Mouse (Mus musculus) 3T3-L1 (cell line): Measurements from ENCODE around the gene Uck1.

Experiments used
- DNase-seq: peaks from one replicate; pipeline ENCODE4 v3.0.0-alpha.2; 2015; ENCODE audit warnings: low read depth, low spot score

Gene Uck1

DNA sequence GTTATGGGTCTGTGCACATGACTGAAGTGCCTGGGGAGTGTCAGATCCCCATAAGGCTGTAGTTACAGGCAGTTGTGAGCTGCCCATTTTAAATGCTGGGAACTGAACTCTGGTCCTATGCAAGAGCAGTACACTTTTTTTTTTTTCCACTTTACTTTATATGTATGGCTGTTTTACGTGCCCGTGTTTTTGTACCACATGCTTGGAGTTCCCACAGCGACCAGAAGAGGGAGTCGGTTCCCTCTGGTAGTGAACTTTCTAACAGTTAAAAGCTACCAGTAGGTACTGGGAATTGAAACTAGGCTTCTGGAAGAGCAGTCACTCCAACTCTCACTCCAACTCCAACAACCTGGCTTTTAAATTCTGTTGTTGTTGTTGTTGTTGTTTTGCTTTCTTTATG is 676 bp upstream of the Uck1 start:
- peak; percentile 72 for DNase-seq

DNA sequence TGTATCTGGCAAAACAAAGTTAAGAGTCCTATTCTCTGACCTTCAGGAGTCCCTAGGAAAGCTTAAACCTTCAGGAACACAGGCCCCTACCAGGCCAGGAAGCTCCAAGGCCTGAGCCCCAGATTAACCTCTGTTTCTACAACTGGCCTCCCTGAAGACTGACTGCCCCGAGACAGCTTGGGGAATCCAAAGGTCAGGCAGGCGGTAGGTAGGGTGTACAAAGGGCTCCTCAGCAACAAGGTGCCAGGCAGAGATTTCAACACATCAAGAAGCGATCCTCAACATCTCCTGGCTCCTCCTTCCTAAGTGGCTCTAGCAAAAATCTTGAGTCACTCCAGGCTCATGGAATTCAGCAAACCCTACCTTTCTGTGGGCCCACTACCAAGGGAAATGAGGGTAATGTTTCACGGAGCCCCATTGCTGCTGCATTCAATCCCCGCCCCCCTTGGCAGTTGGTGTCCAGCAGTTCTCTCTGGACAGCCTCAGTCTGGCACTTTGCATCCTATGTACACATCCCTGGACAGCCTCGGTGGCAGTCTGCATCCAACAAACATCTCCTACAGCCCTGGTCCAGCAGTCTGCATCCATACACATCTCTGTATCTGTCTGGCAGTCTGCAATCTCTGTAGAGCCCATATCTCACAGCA is 949 bp downstream of the Uck1 start:
- peak; percentile 39 for DNase-seq

DNA sequence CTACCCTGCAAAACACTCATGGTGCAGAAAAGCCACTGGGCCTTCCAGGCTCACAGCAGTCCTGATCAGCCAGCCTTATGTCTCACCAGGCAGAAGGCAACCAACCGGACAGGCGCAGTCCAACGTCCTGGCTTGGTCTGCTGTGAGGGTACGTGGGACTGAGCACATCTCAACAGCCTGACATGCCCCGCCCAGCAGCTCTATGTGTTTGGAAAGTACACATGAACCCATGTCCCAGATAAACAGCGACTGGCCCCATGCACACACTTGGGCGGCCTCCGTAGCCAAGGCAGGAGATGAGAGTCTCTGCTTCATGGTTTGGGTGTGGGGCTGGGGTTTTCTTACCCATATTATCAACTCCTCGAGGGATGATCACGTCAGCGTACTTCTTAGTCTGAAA is 3.7 kb downstream of the Uck1 start:
- no peak for DNase-seq

DNA sequence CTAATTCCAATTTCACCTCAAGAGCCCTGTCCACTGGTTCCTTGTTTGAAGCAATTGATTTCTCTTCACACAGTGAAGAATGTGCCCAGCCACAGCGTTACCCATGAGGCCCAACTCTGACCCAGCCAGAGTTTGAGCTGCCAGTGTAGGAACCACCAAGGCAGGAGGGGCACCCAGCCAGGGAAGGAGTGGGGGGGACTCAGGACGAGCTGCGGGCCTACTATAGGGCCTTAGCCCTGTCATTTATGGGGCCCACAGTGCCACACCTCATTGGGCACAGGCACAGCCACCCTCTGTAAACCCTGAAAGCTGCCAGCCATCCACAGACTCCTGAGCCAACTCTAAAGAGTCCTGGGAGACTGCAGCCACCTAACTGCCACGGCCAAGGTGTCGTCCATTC is 5.4 kb downstream of the Uck1 start:
- no peak for DNase-seq

DNA sequence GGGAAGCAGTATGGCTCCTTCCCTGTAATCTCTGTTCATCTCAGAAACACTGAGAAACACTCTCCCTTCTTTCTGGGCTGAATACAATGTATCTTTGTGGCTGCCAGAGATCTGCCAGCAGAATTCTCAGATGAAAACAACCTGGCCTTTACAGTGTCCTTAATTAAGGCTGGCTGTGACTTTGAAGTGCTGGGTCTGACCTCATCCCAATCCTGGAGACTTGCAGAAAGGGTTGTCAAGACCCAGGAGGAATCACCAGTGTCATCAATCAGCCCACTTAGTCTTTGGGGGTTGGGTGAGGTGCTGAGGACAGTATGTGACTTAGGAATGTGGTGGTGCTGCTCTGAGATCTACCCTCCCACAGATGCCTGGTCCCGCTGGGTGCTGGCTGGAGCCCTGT is 6.6 kb downstream of the Uck1 start:
- no peak for DNase-seq

DNA sequence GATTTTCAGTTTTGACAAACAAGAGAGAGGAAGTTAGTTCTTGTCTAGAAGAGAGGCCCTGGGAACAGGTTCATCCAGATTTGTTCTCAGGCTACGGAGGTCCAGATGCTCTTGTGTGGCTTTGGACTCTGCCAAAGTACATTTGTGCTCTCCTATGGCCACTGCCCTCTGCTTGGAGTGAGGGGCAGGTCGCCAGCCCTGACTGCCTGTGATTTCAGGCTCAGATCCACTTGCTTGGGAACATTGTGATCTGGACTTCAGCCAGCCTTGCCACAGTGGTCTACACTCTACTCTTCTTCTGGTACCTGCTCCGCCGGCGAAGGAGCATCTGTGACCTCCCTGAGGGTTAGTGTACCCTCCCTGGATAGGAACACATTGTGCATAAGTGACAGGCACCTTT is 7.3 kb downstream of the Uck1 start:
- no peak for DNase-seq

DNA sequence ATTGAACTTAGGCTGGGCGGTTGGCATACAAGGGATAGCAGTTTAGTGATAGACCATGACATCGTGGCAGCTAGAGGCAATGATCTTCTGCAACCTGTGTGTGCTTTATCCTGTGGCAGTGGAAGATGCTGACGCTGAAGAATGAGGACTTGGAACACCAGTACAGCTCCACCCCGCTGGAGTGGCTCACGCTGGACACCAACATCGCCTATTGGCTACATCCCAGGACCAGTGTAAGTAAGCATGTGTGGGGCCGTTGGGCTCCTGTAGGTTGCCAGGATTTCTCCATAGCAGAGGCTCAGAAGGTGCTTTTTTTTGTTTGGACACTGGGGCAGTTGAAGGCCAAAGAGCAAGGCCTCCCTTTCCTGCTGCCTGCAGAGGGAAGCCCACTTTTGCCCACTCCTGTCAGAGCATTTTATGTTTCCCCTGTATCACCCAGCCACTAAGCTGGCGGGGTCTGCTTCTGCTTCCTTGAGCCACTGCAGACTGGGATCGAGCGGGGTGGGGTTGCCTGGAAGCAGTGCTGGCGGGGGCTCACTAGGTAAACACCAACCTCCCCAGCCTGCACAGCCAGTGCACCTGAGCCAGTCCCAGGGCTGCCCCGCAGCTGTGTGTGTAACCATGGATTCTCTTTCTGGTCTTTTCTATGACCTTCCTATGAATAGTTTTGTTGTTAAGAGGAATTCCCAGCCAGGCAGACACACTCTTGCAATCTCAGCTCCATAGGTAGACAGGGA is 8.0 kb downstream of the Uck1 start:
- no peak for DNase-seq

DNA sequence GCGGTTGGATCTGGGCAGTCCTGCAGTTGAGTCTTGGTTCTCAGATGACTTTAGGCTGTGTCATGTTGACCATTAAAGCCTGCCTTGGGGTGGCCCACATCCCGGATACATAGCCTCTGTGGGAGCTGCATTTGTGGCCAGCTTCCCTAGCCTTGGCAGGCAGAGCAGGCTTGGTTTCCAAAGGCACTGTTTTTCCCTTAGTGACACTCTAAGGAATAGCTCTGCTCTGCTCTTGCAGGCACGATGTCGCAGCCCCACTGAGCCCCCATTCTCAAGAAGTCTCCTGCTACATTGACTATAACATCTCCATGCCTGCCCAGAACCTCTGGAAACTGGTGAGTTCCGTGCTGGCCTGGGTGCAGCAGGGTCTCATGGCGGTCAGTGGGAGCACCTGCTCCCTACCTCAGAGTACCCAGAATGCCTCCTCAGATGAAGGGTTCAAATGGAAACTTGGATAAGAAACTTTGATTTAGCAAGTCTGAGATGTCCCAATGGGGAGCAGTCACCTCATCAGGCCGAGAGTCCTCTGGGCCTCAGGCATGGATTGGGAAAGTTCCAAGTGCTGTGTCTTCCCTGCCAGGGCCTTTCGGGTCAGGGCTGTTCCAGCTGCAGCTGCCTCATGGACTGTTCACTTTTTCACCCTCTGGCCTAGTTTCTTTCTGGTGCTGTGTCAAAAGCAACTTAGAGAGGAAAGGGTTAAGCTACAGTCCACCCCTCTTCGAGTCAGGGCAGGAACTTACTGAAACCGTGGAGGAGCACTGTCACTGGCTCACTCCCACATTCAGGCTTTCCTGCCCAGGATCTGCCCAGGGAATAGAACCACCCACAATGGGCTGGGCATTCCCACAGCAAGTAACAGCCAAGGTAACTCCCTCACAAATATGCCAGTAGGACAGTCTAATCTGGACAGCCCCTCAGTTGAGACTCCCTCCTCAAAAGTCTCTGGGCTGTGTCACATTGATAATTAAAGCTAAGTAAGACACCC is 11.3 kb downstream of the Uck1 start:
- DNase-seq = no peak

DNA sequence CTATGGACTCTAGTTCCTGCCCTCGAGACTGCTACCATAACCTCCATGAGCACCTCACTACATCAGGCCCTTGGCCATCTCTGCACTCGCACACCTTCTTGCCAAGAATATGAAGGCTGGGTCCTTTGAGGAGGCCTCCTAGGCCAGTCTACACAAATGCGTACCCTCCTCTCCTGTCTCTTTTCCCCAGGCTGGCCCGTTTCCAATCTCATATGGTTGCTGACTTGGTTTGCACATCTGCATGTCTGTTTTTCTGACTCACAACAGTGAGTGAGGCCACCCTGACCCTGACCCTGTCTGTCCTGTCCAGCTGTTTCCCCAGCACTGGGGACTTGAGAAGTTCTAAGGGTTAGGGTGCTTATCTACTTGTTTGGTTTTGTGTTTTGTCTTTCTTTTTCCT is 13.2 kb downstream of the Uck1 start:
- no peak for DNase-seq

DNA sequence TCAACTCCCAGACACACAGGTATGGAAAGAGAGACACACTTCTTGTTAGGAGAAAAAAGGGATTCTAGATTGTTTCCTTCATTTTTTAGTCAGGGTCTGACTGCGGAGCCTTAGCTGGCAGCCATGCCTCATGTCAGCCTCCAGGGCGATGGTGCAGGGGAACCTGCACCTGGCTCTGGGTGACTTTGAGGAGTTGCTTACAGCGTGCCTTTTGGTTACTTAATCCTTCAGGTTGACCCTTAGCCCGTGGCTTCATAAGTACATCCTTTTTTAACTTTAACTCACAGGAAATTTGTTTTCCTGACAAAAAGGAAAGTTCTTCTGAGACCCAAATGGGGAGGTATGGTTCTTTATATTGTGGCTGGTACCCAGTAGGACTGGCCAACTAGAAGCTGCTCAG is 17.0 kb downstream of the Uck1 start:
- no peak for DNase-seq

DNA sequence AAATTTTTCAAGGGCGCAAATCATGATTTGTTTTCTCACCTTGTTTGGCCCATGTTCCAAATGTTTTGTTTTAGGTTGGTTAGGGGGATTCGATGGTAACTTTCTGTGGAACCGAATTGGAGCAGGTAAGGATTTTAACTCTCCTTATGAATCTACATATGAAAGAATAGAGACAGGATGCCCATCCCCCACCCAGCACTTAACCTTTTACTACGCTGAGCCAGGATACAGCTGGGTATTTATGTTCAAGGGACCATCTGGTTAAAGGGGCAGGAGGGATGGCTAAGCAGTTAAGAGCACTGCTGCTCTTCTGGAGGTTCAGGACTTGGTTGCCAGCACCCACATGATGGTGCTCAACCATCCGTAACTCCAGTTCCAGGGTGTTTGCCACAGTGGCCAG is 19.4 kb downstream of the Uck1 start:
- DNase-seq = no peak

DNA sequence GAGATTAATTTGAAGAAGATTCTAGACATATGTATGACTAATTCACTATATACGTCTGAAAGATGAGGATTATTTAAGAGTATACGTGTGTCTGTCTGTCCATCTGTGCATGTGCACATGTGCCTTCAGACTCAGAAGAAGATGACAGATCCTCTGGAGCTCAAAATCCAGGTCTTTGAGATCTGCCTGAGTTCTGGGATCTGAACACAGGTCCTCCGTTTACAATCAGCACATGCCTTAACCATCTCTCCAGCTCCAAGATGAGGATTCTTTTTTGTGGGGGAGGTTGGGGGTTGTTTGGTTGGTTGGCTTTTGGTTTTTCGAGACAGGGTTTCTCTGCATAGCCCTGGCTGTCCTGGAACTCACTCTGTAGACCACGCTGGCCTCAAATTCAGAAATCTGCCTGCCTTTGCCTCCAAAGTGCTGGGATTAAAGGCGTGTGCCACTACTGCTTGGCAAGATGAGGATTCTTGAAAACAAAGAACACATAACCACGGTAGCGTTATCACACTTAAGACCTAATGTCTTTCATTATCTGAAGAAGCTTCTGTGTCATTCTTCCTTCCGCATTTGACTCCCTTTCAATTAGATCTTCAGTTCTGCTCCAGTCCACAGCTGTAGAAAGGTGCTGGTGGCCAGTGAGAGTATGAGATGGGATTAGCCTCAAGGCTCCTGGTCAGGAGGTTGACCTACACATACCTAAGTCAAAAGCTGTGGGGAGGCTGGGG is 21.1 kb downstream of the Uck1 start:
- DNase-seq = no peak

DNA sequence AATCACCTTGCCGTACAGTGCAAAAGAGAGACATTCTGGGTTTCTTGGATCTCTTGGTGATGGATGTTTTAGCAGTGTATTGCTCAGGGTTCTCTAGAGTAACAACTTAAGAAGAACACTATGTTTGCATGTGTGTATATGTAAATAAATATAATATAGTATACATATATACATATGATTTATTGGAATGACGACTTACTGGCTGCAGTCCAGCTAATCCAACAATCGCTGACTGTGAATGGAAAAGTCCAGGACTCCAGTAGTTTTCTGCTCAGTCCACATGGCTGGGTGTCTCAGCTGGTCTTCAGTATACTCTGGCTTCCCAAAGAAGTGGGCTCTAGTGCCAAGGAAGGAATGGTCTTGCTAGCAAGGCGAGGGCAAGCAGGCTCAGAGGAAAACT is 22.4 kb downstream of the Uck1 start:
- peak; percentile 36 for DNase-seq

DNA sequence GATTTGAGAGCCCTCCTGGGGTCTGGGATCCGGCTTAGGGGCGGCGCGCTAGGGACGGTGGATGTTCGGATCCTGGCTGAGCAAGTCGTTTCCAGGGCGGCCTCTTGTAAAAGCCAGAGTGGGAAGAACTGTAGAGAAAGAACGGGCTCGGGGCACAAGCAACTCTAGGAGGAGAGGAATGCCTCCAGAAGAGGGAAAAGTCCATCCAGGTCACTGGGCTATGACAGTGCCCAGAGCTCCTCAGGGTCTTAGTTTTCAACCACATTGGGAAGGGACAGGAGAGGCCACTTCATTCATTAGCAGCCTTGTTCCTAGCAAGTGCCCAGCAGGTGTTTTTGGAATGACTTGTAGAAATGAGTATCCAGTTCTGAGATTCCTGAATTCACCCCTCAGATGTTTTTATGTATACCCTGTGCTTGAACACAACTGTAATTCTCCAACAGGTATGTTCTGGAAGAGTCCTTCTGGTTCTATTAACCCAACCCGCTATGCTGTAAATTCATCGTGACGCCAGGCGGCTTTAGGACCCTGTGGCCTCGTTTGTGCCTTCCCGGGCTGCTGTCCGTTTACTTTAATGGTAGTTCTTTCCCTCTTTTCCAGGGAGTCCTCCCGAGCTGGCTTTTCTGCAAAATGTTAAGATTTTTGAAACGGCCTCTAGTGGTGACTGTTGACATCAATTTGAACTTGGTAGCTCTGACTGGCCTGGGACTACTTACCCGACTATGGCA is 23.0 kb downstream of the Uck1 start:
- peak; percentile 95 for DNase-seq

DNA sequence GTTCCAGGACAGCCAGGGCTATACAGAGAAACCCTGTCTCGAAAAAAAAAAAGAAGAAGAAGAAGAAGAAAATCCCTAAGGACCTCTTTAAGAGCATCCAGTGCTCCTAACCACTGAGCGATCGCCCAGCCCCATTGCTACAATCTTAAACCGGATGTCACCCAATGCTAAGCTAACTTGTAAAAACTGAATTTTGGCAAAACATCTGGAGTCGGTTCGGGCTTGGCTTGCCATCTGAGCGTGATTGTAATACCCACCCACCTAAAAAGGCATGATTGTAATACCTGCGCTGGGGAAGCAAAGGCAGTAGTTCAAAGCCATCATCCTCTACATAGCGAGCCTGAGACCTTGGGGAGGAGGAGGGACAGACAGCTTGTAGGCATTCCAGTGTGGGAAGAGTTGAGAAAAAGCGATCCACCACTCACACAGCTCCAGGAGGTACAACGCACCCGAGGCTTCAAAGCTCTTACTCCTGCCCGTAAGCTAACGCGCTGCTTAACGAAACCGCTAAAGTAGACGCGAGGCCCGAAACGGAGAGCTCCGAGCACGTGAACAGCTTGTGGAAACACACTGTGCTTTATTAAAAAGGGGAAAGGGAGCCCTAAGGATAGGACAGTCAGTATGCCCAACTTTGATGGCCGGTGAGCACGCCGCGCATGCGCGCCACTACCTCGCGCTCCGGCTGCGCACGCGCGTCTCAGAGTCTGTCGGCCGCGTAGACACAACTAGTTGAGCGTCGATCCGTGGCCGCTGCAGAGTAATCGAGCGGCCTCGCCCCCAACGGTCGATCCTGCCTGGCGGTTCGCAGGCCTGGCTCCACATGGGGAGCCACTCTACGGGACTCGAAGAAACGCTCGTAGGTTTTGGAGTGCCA is 23.8 kb downstream of the Uck1 start, which contains the start of gene Pomt1:
TSS of gene Pomt1 (plus strand) at position 705 of the 874 bp plus-strand sequence.
- DNase-seq = peak; percentile 95

DNA sequence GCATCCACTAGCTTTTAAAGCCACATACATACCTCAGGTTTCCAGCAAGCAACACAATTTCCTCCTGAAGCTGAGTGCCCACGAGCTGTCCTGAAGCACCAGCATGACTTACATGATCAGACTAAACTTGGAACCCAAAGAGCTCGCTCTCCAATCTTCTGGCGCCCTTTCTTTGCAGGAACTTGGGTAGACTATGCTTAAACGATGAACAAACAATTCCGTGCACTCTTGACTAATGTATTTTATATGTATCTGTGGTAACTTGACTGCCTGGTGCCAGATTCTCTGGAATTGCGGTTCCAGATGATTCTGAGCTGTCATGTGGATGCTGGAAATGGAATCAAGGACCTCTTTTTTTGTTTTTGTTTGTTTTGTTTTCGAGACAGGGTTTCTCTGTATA is 24.5 kb downstream of the Uck1 start:
- peak; percentile 49 for DNase-seq

DNA sequence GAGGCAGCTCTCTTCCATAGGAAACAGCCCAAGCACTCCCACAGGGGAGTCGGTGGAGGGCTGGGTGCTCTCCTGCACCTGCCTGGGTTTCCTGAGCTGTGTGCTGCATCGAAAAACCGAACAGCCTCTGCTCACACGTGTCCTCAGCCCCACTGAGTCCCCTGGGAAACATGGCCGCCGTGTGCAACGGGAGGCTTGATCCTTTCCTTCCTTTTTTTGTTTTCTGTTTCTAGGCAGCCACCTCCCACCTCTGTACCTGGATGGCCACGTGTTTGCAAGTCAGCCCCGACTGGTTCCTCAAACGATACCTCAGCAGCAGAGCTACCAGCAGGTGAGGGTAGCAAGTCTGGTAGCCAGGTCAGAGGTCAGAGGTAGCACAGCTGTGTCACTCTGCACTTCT is 37.9 kb downstream of the Uck1 start:
- DNase-seq = no peak

DNA sequence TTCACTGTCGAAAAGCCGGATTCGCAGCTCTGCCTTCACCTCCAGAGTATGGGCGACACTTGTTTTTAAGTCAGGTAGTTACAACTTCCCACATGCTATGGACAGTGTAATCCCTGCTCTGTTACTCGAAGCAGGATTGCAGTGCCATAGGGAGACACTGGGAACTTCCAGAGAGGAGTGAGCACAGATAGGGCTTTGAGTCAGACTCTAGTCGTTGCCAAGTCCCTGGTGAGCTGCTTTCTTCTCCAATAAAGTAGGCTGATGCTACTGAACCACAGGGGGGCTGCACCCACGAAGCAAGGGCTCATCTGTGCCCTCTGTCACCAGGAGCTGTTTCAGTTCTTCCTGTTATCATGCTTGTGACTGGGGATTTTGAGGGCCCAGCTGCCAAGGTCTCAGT is 38.4 kb downstream of the Uck1 start:
- DNase-seq = no peak

DNA sequence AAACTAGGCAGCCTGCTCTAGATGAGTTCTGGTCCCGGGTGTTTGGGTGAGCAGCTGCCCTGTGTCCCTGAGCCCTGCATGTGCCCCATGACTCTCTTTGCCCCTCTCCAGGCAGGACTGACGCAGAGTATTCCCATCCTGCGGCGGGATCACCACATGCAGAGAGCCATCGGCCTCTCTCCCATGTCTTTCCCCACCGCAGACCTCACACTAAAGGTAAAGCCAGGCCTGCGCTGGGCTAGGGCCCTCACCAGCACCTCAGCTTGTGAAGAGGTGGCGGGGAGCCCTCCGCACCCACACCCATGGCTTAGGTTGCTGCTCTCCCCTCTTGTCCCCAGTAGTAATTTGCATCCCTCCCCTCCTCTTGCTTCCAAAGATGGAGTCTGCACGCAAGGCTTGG is 39.0 kb downstream of the Uck1 start:
- DNase-seq = no peak

DNA sequence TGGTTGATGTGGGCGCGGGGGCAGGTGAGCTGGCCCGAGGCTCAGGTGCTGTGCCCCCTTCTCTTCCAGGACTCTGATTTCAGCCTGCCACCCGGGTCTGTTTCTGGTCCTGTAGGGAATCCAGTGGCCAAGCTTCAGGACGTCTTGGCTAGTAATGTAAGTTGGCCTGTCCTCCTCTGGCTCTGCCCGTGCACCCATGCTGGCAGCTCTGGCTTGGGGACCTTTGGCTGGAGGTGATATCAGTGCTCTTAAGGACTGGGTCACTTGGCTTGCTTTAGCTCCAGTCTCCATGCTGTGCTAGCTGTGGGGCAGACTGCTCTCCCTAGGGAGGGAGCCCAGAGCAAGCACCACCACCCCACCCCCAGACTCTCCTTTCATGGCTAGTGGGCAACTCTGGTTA is 39.9 kb downstream of the Uck1 start:
- DNase-seq = no peak
